Mouse (Mus musculus) midbrain, postnatal 0 days (tissue): ENCODE results near the gene Hoxd9. TPM values are rescaled to one million over a fixed set of nuclear protein-coding genes. Genes with fewer than 3 reads are reported as not detected.

Source experiments
- ATAC-seq: fragments of 200-750 bp; cut with Nextera tagmentation; 2 replicates; pipeline ENCODE4 v1.8.0; 2017; ENCODE audit warnings: moderate number of reproducible peaks, mild to moderate bottlenecking, moderate TSS enrichment, moderate library complexity; ENCODE audit not compliant: low FRiP score
- DNase-seq: peaks from one replicate; pipeline ENCODE4 v3.0.0-alpha.2; 2015; ENCODE audit warnings: low spot score
- H3K27ac ChIP-seq: fragments of 300-500 bp; sonication (generic); 2 replicates; pipeline ENCODE4 v1.5.1; 2014; ENCODE audit warnings: low read depth, mild to moderate bottlenecking, low read length, mixed read lengths
- H3K27me3 ChIP-seq: fragments of 300-500 bp; sonication (generic); 2 replicates; pipeline ENCODE4 v1.6.1; 2014; ENCODE audit warnings: low read length, control low read depth, mixed read lengths; ENCODE audit not compliant: insufficient read depth
- H3K36me3 ChIP-seq: fragments of 300-500 bp; sonication (generic); 2 replicates; pipeline ENCODE4 v1.6.1; 2014; ENCODE audit warnings: low read length, control low read depth, mixed read lengths; ENCODE audit not compliant: insufficient read depth
- H3K4me1 ChIP-seq: fragments of 300-500 bp; sonication (generic); 2 replicates; pipeline ENCODE4 v1.6.1; 2014; ENCODE audit warnings: mild to moderate bottlenecking, control low read depth, antibody characterized with exemption, low read length, mixed read lengths; ENCODE audit not compliant: insufficient read depth
- H3K4me2 ChIP-seq: fragments of 300-500 bp; sonication (generic); 2 replicates; pipeline ENCODE4 v1.6.1; 2014; ENCODE audit warnings: low read depth, mild to moderate bottlenecking, low read length, mixed read lengths; ENCODE audit not compliant: poor library complexity, severe bottlenecking
- H3K4me3 ChIP-seq: fragments of 300-500 bp; sonication (generic); 2 replicates; pipeline ENCODE4 v1.5.1; 2014; ENCODE audit warnings: low read depth, mild to moderate bottlenecking, low read length, moderate library complexity
- H3K9ac ChIP-seq: fragments of 300-500 bp; sonication (generic); replicated peaks from 2 replicates; pipeline ENCODE4 v1.6.1; 2014; ENCODE audit warnings: mild to moderate bottlenecking, low read length, moderate library complexity, mixed read lengths; ENCODE audit not compliant: poor library complexity, severe bottlenecking
- H3K9me3 ChIP-seq: fragments of 300-500 bp; sonication (generic); 2 replicates; pipeline ENCODE4 v1.6.1; 2016; ENCODE audit warnings: low read length, control low read depth
- CTCF ChIP-seq: IDR thresholded peaks from 2 replicates; pipeline ENCODE4 v1.5.1; 2016; ENCODE audit warnings: antibody characterized with exemption, mild to moderate bottlenecking
- WGBS: fragments of 180-500 bp; shearing (Covaris S2); extraction: QIAGEN DNeasy Blood & Tissue Kit; methylation state at CpG from one replicate; pipeline ENCODE4 v1.1.7; 2014; 5-methylcytosine and 5-hydroxymethylcytosine counted together
- microRNA counts: library from miRNA; unstranded; fragments of <30 nt; microRNA quantifications from one replicate; lab custom pipeline; 2015
- microRNA-seq: library from miRNA; unstranded; fragments of <30 nt; microRNA quantifications from one replicate; pipeline ENCODE4, GENCODE M21; 2016; ENCODE audit warnings: borderline number of aligned reads
- polyA plus RNA-seq: library from polyadenylated mRNA; unstranded; fragments of >200 nt; fragmentation: Nextera tagmentation; extraction: Ambion mirVana; gene quantifications from 2 replicates; pipeline ENCODE4 v1.2.1, GENCODE M21; 2015
- total RNA-seq: library from RNA; depleted of rRNA; stranded (reverse); fragments of >200 nt; gene quantifications from 2 replicates; pipeline ENCODE4 v1.2.3, GENCODE M21; 2014; rRNA removed

Hoxd9 gene
- total and polyA plus RNA-seq, 2 experiments from 2014 or later: not detected

- no peaks in the 10 kb centered on the region for H3K4me1 ChIP-seq
- H3K4me3 ChIP-seq: no peak overlapping the region
- ATAC-seq: peak; percentile 38; the same call in 1 of the 2 replicates
- no peak overlapping the region for H3K27ac ChIP-seq
- H3K4me2 ChIP-seq: no peak overlapping the region
- H3K9ac ChIP-seq: no peak overlapping the region
- TF ChIP-seq CTCF: no peak
- no peak for DNase-seq
- H3K36me3 ChIP-seq: no peaks in the 10 kb centered on the region
- peaks cover 93% of the 10 kb centered on the region for H3K27me3 ChIP-seq
- no peaks in the 10 kb centered on the region for H3K9me3 ChIP-seq
- WGBS: 1% methylated on average over 58 of the region's 58 CpGs
Observed at GRCm38 (mm10) chr2:74746298-74746921, 48.9 kb downstream of the Hoxd9 start.

- no peaks in the 10 kb centered on the region for H3K9me3 ChIP-seq
- H3K36me3 ChIP-seq: no peaks in the 10 kb centered on the region
- no peak overlapping the region for H3K4me2 ChIP-seq
- H3K27me3 ChIP-seq: peaks cover 93% of the 10 kb centered on the region
- no peak overlapping the region for H3K27ac ChIP-seq
- no peak overlapping the region for H3K9ac ChIP-seq
- DNase-seq (no peak), ATAC-seq (no peak)
- no peaks in the 10 kb centered on the region for H3K4me1 ChIP-seq
- WGBS: under 1% methylated on average over 24 of the region's 24 CpGs
- TF ChIP-seq CTCF: no peak
- H3K4me3 ChIP-seq: no peak overlapping the region
Observed at GRCm38 (mm10) chr2:74747006-74747405, 49.5 kb downstream of the Hoxd9 start.

GRCm38 (mm10) chr2:74747661-74748141 is 50.2 kb downstream of the Hoxd9 start:
- TF ChIP-seq CTCF: no peak
- 5% methylated on average over 11 of the region's 11 CpGs for WGBS
- H3K9me3 ChIP-seq: no peaks in the 10 kb centered on the region
- H3K27ac ChIP-seq: no peak overlapping the region
- no peak overlapping the region for H3K9ac ChIP-seq
- H3K27me3 ChIP-seq: peaks cover 93% of the 10 kb centered on the region
- ATAC-seq: no peak
- no peak overlapping the region for H3K4me3 ChIP-seq
- no peaks in the 10 kb centered on the region for H3K36me3 ChIP-seq
- H3K4me2 ChIP-seq: no peak overlapping the region
- no peak for DNase-seq
- no peaks in the 10 kb centered on the region for H3K4me1 ChIP-seq

- ATAC-seq (no peak), DNase-seq (no peak)
- Histone ChIP-seq H3K4me2 (no peak overlapping the region), H3K4me1 (no peaks in the 10 kb centered on the region), H3K9ac (no peak overlapping the region), H3K27me3 (peaks cover 90% of the 10 kb centered on the region), H3K9me3 (no peaks in the 10 kb centered on the region), H3K36me3 (no peaks in the 10 kb centered on the region), H3K4me3 (no peak overlapping the region), H3K27ac (no peak overlapping the region)
- WGBS: 5% methylated on average over 9 of the region's 9 CpGs
- no peak for TF ChIP-seq CTCF
Observed at GRCm38 (mm10) chr2:74748436-74748995, 51.0 kb downstream of the Hoxd9 start.

GRCm38 (mm10) chr2:74749337-74750121 is 52.0 kb downstream of the Hoxd9 start:
- H3K27ac ChIP-seq: no peak overlapping the region
- no peak for ATAC-seq

More at GRCm38 (mm10) chr2:74749337-74750121, 52.0 kb downstream of the Hoxd9 start:
- H3K36me3 ChIP-seq: no peaks in the 10 kb centered on the region
- DNase-seq: peak; percentile 68
- no peak overlapping the region for H3K4me3 ChIP-seq
- H3K4me1 ChIP-seq: no peaks in the 10 kb centered on the region
- H3K9ac ChIP-seq: no peak overlapping the region
- H3K4me2 ChIP-seq: peak overlapping the region; percentile 18; the same call in 1 of the 2 replicates
- peaks cover 90% of the 10 kb centered on the region for H3K27me3 ChIP-seq
- no peak for TF ChIP-seq CTCF
- WGBS: under 1% methylated on average over 47 of the region's 47 CpGs
- no peaks in the 10 kb centered on the region for H3K9me3 ChIP-seq

MicroRNA genes within 50 kb of the gene (microRNA counts, 519-probe panel; counts per million panel counts)
- 528 counts per million, percentile 58 among the panel's probes with 10 or more counts for microRNA mmu-miR-10b (lab: Ali Mortazavi, UCI)

Small RNAs within 50 kb of the gene (microRNA-seq; reads per million reads assigned to microRNA genes)
- gene Gm44463: not detected
- gene Mir10b: 436 reads per million, percentile 63 among the genes with 10 or more reads in this experiment

Other genes with a start within 250 kb of the Hoxd9 start
- gene Lnpk, start 118.3 kb upstream of the Hoxd9 start, total RNA-seq: 54.6 and 76.0 TPM in 2 replicates
- 35.2 and 40.2 TPM in 2 replicates for gene Lnpk, start 118.3 kb upstream of the Hoxd9 start, polyA plus RNA-seq
- gene Evx2, start 38.2 kb upstream of the Hoxd9 start, total RNA-seq: 4.2 and 6.4 TPM in 2 replicates
- 0.33 and 0.42 TPM in 2 replicates for gene Evx2, start 38.2 kb upstream of the Hoxd9 start, polyA plus RNA-seq
- 0.19 TPM in 1 of 2 replicates, not detected in the other for gene Hoxd13, start 29.4 kb upstream of the Hoxd9 start, total RNA-seq
- not detected in 2 replicates for gene Hoxd13, start 29.4 kb upstream of the Hoxd9 start, polyA plus RNA-seq
- not detected in 2 replicates for gene Hoxd12, start 22.7 kb upstream of the Hoxd9 start, total RNA-seq
- gene Hoxd12, start 22.7 kb upstream of the Hoxd9 start, polyA plus RNA-seq: not detected in 2 replicates
- gene Hoxd11, start 18.2 kb upstream of the Hoxd9 start, total RNA-seq: not detected in 2 replicates
- not detected in 2 replicates for gene Hoxd11, start 18.2 kb upstream of the Hoxd9 start, polyA plus RNA-seq
- 0.22 TPM in 1 of 2 replicates, not detected in the other for gene Hoxd10, start 5.8 kb upstream of the Hoxd9 start, total RNA-seq
- gene Hoxd10, start 5.8 kb upstream of the Hoxd9 start, polyA plus RNA-seq: not detected in 2 replicates
- 0.05 TPM in 1 of 2 replicates, not detected in the other for gene Hoxd8, start 6.9 kb downstream of the Hoxd9 start, total RNA-seq
- not detected in 2 replicates for gene Hoxd8, start 6.9 kb downstream of the Hoxd9 start, polyA plus RNA-seq
- gene Hoxd3, start 14.2 kb downstream of the Hoxd9 start, total RNA-seq: 11.6 TPM in 1 of 2 replicates, not detected in the other
- gene Hoxd3, start 14.2 kb downstream of the Hoxd9 start, polyA plus RNA-seq: not detected in 2 replicates
- 1.2 TPM in 1 of 2 replicates, not detected in the other for gene Hoxd4, start 14.2 kb downstream of the Hoxd9 start, total RNA-seq
- not detected in 2 replicates for gene Hoxd4, start 14.2 kb downstream of the Hoxd9 start, polyA plus RNA-seq
- gene Gm28230, start 29.0 kb downstream of the Hoxd9 start, total RNA-seq: not detected in 2 replicates
- not detected in 2 replicates for gene Gm28230, start 29.0 kb downstream of the Hoxd9 start, polyA plus RNA-seq
- gene Hoxd1, start 65.3 kb downstream of the Hoxd9 start, total RNA-seq: not detected in 2 replicates
- not detected in 2 replicates for gene Hoxd1, start 65.3 kb downstream of the Hoxd9 start, polyA plus RNA-seq
- 114 and 125 TPM in 2 replicates for gene Mtx2, start 128.1 kb downstream of the Hoxd9 start, total RNA-seq
- 146 and 151 TPM in 2 replicates for gene Mtx2, start 128.1 kb downstream of the Hoxd9 start, polyA plus RNA-seq